Mouse (Mus musculus) ES-Bruce4 (cell line): ENCODE data around the gene Lurap1l.

ENCODE experiments used
- CTCF ChIP-seq: IDR thresholded peaks from one replicate; pipeline ENCODE4 v1.8.1; 2011; ENCODE audit warnings: low read depth, low read length
- POLR2A ChIP-seq: IDR thresholded peaks from one replicate; pipeline ENCODE4 v1.8.1; 2011; ENCODE audit warnings: low read length; ENCODE audit not compliant: insufficient read depth

GRCm38 (mm10) chr4:80971846-80972245 is 61.4 kb downstream of the Lurap1l start:
- TF ChIP-seq CTCF (no peak), POLR2A (no peak)
